Mouse (Mus musculus) embryonic fibroblast, embryonic 13.5 days (primary cell): ENCODE measurements around the gene Tep1.

ENCODE experiments used
- CTCF ChIP-seq: IDR thresholded peaks from 2 replicates; pipeline ENCODE4 v1.5.1; 2011; ENCODE audit warnings: mild to moderate bottlenecking, control low read depth, low read length, moderate library complexity, borderline replicate concordance; ENCODE audit not compliant: insufficient read depth
- POLR2A ChIP-seq: IDR thresholded peaks from 2 replicates; pipeline ENCODE4 v1.6.1; 2011; ENCODE audit warnings: low read depth, mild to moderate bottlenecking, control low read depth, low read length, moderate library complexity

DNA sequence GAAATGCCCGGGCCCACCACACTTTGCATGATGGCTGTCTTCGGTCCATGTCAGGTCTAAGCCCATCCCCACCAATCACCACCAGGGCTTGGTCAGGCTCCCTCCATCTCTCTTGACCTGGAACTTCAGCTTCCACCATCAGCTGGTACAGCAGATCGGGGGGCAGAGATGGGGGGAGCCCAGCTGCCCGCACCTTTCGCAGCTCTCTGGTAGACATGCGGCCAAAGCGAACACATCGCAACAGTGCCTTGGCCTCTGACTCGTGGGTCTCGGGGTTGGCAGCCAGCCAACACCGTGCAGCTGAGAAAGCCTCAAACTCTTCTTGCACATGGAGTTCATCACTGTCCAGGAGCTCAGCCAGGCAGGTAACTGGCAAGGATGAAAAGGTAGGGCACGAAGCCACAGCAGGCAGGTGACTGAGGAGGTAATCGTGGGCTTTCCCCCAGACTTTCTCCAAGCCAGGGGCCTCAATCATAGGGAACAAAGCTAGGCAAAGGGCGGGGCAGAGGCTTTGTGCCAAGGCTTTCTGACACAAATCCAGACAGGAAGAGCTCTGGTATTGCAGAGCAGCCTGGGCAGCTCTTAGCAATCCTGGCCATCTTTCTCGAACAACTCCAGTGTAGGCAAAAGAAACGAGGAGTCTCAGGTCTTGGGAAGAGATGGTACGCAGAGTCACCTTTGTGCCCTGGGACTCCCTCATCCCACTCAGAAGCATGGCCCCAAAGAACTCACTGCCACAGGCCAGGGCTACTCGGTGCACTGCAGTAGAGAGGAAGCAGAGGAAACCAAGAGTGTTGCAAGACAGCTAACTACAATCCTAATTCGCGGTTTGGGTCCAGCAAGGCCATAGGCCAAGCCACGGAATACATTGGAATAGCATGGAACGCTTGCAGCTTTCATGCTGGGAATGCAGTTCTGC lies 22.4 kb upstream of the Tep1 start:
- TF ChIP-seq POLR2A (no peak), CTCF (no peak)
